Mouse (Mus musculus) ES-E14 (cell line): Measurements from ENCODE around the gene Mrps6. TPM values are rescaled to one million over a fixed set of nuclear protein-coding genes. Genes with fewer than 3 reads are reported as not detected.
A peak's percentile ranks its signal among the peaks of the same experiment; 100 is the strongest.

Experiments
- DNase-seq: peaks from one replicate; pipeline ENCODE4 v3.0.0-alpha.2; 2013; ENCODE audit warnings: low read depth, low spot score
- H3K27ac ChIP-seq: 2 replicates; pipeline ENCODE4 v1.5.1; 2012; ENCODE audit warnings: low read depth, mild to moderate bottlenecking, low read length, moderate library complexity, mixed read lengths; ENCODE audit not compliant: poor library complexity, insufficient read depth, severe bottlenecking
- H3K36me3 ChIP-seq: 2 replicates; pipeline ENCODE4 v1.6.1; 2012; ENCODE audit warnings: mild to moderate bottlenecking, low read length, moderate library complexity, mixed read lengths; ENCODE audit not compliant: control insufficient read depth, poor library complexity, insufficient read depth, severe bottlenecking
- H3K4me1 ChIP-seq, 2 experiments: fragments of 150-350 bp in 1 of 2; sonication (generic) in 1 of 2; 2 replicates each; pipeline ENCODE4 v1.6.1; 2012; ENCODE audit warnings: low read length in 2 of 2, mild to moderate bottlenecking in 1 of 2, mixed read lengths in 1 of 2; ENCODE audit not compliant: control insufficient read depth in 2 of 2, insufficient read depth in 2 of 2, poor library complexity in 1 of 2
- H3K4me3 ChIP-seq, 2 experiments: fragments of 150-350 bp in 1 of 2; sonication (generic) in 1 of 2; 2 replicates each; pipeline ENCODE4 v1.5.1; 2012; ENCODE audit warnings: low read length in 2 of 2, low read depth in 1 of 2, mild to moderate bottlenecking in 1 of 2, mixed read lengths in 1 of 2; ENCODE audit not compliant: insufficient read depth in 1 of 2, poor library complexity in 1 of 2, severe bottlenecking in 1 of 2
- H3K9ac ChIP-seq: 2 replicates; pipeline ENCODE4 v1.6.1; 2012; ENCODE audit warnings: low read depth, mild to moderate bottlenecking, low read length, mixed read lengths; ENCODE audit not compliant: poor library complexity, insufficient read depth, severe bottlenecking
- H3K9me3 ChIP-seq: fragments of 150-350 bp; sonication (generic); 2 replicates; pipeline ENCODE4 v1.6.1; 2012; ENCODE audit warnings: low read depth, mild to moderate bottlenecking, low read length; ENCODE audit not compliant: control insufficient read depth, insufficient read depth
- CHD2 ChIP-seq: IDR thresholded peaks from 2 replicates; pipeline ENCODE4 v1.6.1; 2014; ENCODE audit warnings: mild to moderate bottlenecking, low read depth, low read length, inconsistent platforms
- HCFC1 ChIP-seq: IDR thresholded peaks from 2 replicates; pipeline ENCODE4 v1.6.1; 2012; ENCODE audit warnings: low read length, inconsistent platforms, borderline replicate concordance; ENCODE audit not compliant: insufficient read depth
- MAFK ChIP-seq: IDR thresholded peaks from 2 replicates; pipeline ENCODE4 v1.6.1; 2014; ENCODE audit warnings: mild to moderate bottlenecking, low read depth, low read length, inconsistent platforms; ENCODE audit not compliant: insufficient read depth
- ZC3H11A ChIP-seq: IDR thresholded peaks from 2 replicates; pipeline ENCODE4 v1.6.1; 2012; ENCODE audit warnings: low read depth, mild to moderate bottlenecking, inconsistent platforms, low read length, borderline replicate concordance
- ZNF384 ChIP-seq: IDR thresholded peaks from 2 replicates; pipeline ENCODE4 v1.6.1; 2012; ENCODE audit warnings: low read depth, low read length, inconsistent platforms
- in situ Hi-C, 2 experiments: fragments of 600-800 bp; cut with MboI; formaldehyde crosslinking; loops; one replicate each; pipeline ENCODE4 v1.15.1; 2025; ENCODE audit warnings: low sequenced_read_pairs in 2 of 2, inconsistent platforms in 1 of 2; ENCODE audit not compliant: unreplicated experiment in 2 of 2
- total RNA-seq: library from RNA; depleted of rRNA; stranded (reverse); fragments of 300-350 nt; gene quantifications from 2 replicates; pipeline ENCODE4 v1.2.3, GENCODE M21; 2012

Gene Mrps6
- total RNA-seq, 1 experiment: 30.4 TPM

DNA sequence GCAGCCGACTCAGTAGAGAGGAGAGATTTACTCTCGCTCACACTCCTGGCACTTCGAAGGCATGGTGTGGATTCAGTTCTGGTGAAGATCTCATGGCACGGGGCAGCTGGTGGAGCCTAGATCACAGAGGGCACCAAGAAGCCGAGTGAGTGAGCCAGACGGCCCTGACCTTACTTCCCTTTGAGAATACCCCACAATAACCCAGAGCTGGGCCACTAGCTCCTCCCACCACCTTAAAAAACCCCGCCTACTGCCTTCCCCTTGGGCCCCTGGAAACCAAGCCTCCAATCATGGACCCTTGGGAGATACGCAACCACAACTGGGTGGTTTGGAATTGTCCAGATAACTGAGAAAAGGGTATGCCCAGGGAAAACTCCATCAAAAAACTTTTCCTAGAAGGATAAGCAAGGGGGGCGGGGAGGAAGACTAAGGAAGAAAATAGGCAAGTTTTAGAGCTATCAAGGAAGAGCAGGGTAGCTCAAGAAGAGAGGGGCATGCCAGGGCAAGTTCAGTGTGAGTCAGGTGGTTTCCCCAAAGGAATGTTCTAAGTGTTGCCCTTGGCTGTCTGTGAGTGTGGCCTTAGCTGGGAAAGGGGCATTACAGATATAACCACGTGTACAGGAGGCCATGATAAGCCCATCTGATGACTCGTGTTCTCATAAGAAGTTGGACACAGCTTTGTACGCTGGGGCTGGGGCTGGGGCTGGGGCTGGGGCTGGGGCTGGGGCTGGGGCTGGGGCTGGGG, 36.2 kb upstream of the Mrps6 start:
- Histone ChIP-seq H3K4me3 (peak overlapping the region in 1 of 2 experiments; percentile 10; a peak in 2 of 4 replicates), H3K4me1 (peaks cover 5 to 6% of the 10 kb centered on the region in 2 experiments), H3K9ac (no peak overlapping the region), H3K9me3 (no peaks in the 10 kb centered on the region), H3K27ac (no peak overlapping the region), H3K36me3 (0 out of 2 replicates have a peak, but pooled peaks cover 1% of the 10 kb centered on the region)
- in situ Hi-C loops: no loop called here
- DNase-seq: peak; percentile 31
- TF ChIP-seq ZC3H11A: no peak
- no peak for TF ChIP-seq CHD2
- TF ChIP-seq ZNF384: no peak
- no peak for TF ChIP-seq MAFK

GRCm38 (mm10) chr16:92022494-92023283, 35.4 kb upstream of the Mrps6 start:
- Histone ChIP-seq H3K27ac (no peak overlapping the region), H3K4me1 (peaks cover 5 to 6% of the 10 kb centered on the region in 2 experiments), H3K9me3 (no peaks in the 10 kb centered on the region), H3K9ac (no peak overlapping the region), H3K36me3 (0 out of 2 replicates have a peak, but pooled peaks cover 1% of the 10 kb centered on the region), H3K4me3 (peak overlapping the region in 1 of 2 experiments; percentile 18; a peak in 2 of 4 replicates)
- DNase-seq: no peak
- in situ Hi-C loops: no loop called here
- TF ChIP-seq ZNF384: no peak
- TF ChIP-seq HCFC1: no peak
- no peak for TF ChIP-seq CHD2
- TF ChIP-seq ZC3H11A: no peak
- no peak for TF ChIP-seq MAFK

- no peak overlapping the region for H3K9ac ChIP-seq
- TF ChIP-seq HCFC1: no peak
- no peak for TF ChIP-seq CHD2
- no peak for TF ChIP-seq MAFK
- TF ChIP-seq ZNF384: no peak
- no peaks in the 10 kb centered on the region for H3K4me1 ChIP-seq
- H3K9me3 ChIP-seq: no peaks in the 10 kb centered on the region
- in situ Hi-C loops: no loop called here
- H3K36me3 ChIP-seq: no peaks in the 10 kb centered on the region
- no peak overlapping the region for H3K4me3 ChIP-seq
- no peak for DNase-seq
- H3K27ac ChIP-seq: no peak overlapping the region
Observed at GRCm38 (mm10) chr16:92033286-92033685, 24.8 kb upstream of the Mrps6 start.

DNA sequence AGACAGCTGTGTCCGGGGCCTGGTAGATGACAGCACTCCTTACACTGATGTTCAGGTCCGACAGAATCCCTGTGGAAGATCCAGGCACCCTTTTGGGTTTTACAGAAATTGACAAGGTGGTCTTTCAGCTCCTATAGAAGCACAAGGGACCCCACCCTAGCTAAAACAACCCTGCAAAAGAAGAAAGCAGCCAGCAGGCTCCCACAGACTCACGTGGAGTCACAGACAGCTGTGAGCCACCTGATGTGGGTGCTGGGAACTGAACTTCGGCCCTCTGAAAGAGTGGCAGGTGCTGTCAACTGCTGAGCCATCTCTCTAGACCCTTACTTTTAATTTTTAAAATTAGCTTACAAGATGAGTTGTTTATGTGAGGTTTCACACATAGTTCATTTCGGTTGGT, 23.4 kb upstream of the Mrps6 start:
- H3K27ac ChIP-seq: no peak overlapping the region
- no peaks in the 10 kb centered on the region for H3K9me3 ChIP-seq
- in situ Hi-C loops: no loop called here
- H3K4me3 ChIP-seq: no peak overlapping the region
- peaks cover 0 to 5% of the 10 kb centered on the region in 2 experiments; a peak in 2 of 4 replicates for H3K4me1 ChIP-seq
- no peaks in the 10 kb centered on the region for H3K36me3 ChIP-seq
- TF ChIP-seq CHD2 (no peak), ZNF384 (no peak), MAFK (no peak), HCFC1 (no peak)
- no peak overlapping the region for H3K9ac ChIP-seq
- DNase-seq: no peak
